Mouse (Mus musculus) spleen, postnatal 4 days (tissue): ENCODE data around the gene 2010111I01Rik.
"Not testable (repeated sequence)": the region's sequence is repeated elsewhere in the genome, so short reads cannot be mapped to it uniquely, and the experiment has no call there.

Experiments
- DNase-seq, 2 experiments: peaks; one replicate each; pipeline ENCODE4 v3.0.0; 2022; ENCODE audit warnings: low spot score in 2 of 2

Gene 2010111I01Rik

DNA sequence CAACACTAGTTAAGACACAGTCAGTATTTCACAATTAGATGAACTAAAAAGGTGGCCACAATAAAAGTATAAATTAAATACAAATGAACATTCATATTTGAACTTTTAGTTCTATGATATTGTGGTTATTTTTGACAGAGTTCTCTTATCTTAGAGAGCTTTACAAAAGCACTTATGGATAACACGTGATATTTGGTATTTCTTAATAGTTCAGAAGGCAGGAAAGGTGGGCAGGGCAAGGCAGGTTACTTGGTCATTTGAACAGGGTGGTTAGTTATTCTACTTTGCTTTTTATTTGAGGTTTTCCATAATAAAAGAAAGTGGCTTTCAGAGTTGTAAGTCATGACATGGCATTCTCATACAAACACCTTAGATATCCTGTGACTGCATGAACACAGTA is 233.3 kb downstream of the 2010111I01Rik start:
- no peak for DNase-seq

DNA sequence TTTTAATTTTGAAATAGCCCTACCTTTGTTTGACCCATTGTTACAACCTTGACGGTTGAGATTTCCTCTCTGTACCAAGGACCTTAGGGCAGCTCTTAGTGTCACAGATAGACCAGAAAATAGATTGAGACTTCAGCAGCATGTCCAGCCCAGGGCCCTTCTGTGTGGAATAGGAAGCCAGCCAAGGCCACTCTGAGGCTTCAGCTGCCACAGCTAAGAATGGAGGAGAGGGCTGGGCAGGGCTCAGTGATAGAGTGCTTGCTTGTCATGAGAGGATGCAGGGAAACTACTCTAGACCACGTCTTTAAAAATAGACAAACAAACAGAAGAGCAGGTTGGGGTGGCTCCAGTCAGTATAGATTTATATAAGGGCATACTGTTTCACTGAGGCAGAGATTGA is 234.9 kb downstream of the 2010111I01Rik start:
- DNase-seq, result no peak

DNA sequence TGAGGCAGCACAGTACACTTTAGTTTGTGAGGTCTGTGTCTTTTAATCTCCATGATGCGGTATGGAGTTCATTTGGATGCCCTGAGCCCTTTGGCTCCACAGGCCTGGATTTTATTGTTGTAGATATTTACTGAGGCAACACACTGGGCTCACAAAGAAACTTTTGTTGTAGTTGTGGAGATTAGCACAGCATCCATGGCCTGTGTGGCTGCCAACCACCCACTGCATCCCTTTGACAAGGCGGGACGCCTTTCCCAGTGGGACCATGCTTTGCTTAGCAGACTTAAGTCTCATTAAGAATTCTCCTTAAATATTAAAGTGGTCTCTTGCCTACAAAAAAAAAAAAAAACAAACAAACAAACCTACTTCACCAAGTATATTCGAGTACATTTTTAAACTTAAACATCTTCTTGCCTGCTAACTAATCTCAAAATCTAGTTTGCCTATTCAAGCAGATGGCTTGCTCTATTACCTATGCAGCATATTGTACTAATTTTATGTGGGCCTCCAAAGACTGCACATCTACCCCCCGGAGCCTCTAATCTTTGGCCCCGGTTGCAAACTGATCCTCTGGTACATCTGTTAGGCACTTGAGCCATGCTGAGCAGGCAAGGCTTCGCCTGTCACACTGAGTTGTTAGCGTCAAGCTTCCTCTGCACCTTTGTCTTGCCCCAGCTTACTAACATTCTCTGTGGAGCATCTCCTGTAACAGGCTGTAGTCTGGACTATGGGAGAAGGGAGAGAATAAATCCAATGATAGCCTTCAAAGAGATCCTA is 239.0 kb downstream of the 2010111I01Rik start:
- no peak for DNase-seq

DNA sequence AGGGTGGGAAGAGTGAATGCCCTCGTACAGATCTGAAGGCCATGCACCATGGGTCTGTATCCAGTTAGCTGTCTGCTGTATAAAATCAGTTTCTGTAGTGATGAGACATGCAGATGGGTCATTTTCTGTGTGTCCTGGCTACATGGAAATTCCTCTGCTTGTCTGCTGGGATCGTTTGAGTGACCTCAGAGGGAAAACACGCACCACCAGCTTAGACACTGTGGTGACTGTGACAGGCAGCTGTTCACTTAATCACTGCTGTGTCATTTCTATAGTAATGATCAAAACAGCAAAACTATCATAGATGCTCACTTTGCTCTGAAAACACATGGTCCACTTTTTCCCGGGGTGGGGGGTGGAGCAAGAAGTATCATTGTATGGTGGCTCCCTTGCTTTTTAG is 241.1 kb downstream of the 2010111I01Rik start:
- no peak for DNase-seq

DNA sequence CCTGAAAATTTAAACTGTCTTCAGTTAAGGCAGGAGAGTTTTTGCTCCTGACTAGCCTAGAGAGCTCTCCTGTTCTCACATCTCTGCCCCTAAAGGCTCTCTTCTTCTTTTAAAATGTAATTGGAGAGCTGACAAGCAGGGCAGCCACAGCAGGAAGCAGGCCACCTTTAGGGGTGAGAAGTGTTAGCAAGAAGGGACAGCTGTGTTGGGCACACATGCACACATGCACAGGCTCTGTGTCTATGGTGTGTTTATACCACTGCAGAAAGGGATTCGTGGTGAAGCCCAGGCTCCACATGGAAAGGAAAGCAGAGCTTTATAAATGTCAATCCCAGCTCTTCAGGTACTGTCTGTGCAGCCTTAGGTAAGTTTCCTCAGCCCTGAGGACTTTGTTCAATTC is 241.7 kb downstream of the 2010111I01Rik start:
- DNase-seq, result no peak

DNA sequence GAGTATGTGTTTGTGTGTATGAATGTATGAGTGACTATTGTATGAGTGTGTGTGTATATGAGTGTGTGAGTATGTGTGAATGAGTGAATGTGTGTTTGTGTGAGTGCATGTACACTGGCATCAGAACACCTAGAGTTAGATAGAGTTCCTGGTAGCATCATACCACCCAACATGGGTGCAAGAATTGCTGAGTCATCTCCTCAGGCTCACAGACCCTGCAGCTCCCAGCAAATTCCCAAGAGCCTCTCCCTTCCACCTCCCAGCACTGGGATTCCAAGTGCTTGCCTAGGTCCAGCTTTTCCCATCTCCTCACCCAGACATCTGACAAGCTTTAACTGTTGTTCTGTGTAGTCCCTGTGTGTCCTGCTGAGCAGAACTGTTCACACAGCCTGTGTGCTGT is 251.8 kb downstream of the 2010111I01Rik start:
- DNase-seq, result no peak

DNA sequence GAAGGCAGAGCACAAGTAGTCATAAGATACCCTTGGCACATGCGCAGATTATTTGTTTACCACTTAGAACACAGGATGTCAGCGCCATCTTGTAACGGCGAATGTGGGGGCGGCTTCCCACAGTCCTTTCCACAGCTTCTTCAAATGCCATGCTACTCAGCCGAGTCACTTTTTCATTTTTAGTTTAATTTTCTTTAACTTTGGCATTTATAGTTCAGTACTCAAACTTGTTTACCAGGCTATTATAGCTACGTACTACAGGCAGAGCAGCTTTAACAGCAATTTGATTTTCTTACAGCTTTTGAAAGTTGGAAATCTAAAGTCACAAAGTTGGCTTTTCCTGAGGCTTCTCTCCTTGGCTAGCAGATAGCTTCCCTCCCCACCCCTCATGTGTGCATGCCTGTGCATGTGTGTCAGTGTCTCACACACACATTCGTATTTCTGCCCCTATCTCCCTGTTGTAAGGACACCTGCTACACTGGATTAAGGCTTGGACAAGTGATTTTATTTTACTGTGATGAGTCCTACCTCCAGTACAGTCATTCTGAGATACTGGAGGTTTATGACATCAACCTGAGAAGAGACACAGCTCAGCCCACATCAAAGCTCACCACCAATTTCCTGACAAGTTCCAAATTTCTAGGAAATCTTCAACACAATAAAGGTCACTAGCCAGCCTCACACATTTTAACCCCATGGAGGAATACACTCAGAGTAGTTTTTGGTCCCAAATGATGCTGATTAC is 258.5 kb downstream of the 2010111I01Rik start:
- DNase-seq, result no peak

DNA sequence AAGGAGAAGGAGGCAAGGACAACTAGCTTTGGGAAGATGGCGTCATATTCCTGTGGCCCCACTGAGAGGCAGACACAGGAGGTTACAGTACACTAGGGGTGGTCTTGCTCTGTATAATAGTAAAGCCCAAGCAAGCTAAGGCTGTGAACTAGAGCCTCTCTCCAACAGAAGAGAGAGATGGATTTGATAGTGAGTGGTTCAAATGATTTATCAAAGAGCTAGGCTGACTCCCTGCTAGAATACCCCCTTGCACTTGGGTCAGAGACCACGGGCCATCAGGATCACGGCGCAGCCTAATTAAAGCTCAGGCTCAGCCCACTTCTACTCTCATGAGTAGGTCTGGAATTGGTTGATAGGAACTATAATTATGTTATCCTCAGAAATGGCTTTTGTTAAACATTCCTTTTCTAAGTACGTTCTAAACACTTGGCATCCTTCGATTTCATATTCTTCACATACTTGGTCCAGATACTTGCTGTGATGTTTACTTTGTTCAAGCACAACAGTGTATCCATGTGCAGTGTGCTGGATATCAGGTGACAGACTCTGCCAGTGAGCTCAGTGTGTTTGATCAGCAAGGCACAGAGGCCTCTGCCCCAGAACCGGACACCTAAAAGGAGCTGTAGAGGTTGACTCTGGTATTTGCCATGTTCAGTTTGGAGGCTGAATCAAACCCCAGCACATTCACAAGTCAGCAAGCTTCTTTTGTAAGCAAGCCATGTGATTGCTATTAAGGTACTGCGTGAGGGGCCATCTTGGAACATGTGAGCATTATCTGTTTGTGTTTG is 261.3 kb downstream of the 2010111I01Rik start:
- no peak for DNase-seq

DNA sequence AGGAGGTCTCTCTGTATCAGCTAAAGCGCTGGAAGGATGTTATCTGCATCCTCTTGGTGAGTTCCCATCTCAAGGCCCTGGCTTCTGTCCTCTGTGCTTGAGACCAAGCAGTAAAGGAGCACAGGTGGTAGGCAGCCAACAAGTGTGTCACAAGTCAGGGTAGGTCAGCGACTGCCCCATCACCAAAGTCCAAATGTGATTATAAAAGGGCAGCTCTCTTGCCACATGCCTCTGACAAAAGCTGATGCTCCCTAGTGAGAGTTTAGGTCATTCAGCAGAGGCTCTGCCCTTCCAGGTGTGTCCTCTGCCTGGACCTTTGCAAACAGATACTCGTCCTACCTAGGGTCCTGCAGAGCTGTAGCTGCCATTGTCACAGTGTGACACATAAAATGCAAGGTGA is 263.1 kb downstream of the 2010111I01Rik start:
- no peak for DNase-seq

DNA sequence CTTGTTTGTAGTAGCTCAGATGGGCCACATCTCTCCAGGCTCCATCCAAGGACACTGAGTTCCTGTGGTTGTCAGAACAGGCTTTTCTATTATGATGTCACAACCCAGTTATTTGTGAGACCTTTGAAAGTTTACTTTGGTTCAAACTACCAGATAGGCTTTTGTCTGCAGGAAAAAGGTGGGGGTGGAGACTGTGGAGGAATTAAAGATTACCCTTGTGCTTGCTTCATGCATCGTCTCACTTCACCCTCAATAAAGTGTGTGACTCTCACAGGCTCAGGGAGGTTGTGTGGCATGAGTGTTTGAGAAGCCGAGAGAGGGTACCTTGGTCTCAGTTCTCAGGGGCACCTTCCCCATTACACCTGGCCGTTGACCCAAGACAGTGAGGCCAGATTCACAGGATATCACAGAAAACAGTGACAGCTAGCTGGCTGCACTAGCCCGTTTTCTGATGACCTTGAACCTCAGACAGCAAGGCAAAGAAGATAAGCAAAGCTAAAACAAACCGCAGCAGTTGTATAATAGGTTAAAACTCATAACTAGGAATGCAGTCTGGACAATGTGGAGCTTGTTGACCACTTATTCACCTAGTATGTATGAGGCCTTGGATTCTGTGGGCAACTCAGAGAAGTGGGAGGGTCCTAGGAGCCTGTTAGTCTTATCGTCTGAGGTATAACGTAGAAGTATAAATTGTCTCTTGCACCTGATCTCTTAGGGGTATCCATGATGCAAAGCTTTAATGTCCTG is 266.4 kb downstream of the 2010111I01Rik start:
- no peak for DNase-seq

DNA sequence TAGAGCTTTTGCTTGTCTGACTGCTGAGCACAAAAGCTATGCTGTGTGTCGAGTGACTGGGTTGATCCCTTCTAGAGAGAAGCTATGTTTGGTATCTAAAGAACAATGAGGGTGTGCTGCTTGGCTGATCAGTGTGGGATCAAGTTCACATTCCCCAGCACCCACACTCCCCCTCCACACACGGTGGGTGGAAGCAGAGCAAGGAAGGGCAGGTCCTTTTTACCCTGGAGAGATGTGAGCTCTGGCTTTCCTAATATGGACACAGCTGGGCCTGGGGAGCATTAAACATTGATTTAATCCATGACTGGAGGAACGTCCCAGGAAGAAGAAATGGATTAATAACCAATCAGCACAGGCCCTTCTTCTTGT is 267.0 kb downstream of the 2010111I01Rik start:
- no peak for DNase-seq

DNA sequence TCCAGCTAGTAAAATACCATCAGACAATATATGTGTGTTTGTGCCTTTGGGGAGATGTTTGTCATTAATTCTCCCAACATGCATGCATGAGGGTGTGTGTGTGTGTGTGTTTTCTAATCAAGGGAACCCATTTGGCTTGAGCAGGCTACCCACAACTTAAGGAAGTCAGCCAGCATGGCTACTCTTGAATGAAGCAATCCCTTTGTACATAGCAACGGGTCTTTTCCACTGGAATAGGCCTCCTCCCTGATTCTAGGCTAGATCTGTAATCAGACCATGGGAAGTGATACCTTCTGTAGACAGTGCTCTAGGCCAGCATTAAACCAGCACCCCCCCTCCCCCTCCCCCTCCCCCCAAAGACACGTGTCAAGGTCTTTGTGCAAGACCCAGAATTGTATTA is 267.9 kb downstream of the 2010111I01Rik start:
- DNase-seq, result no peak

DNA sequence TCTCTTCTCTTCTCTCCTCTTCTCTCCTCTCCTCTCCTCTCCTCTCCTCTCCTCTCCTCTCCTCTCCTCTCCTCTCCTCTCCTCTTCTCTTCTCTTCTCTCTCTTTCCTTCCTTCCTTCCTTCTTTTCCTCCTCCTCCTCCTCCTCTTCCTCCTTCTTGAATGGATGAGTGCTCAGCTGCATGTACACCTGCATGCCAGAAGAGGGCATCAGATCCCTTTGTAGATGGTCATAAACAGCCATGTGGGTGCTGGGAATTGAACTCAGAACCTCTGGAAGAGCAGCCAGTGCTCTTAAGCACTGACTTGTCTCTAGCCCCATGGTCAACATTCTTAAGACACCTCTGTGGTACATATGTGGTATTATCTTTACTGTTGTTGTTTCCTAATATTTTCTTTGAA is 269.8 kb downstream of the 2010111I01Rik start:
- DNase-seq, result not testable (repeated sequence)

DNA sequence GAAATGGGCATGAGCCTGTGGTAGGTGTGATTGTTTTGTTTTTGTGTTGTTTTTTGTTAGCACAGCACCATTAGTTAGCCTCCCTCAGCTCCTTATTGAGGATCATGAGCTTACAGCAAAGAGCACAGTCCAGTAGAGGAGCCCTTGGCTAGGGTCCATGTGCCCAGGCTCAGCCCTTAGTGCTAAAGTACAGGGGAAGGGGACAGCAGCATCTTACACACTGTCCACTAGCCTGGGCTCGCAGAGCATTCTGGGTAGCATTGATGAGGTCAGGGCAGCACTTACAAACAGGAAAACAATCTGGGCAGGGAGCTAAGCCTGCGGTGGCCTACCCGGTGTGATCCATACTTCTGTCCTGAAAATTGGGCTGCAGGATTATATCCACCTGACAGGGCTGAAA is 270.9 kb downstream of the 2010111I01Rik start:
- DNase-seq, result no peak

DNA sequence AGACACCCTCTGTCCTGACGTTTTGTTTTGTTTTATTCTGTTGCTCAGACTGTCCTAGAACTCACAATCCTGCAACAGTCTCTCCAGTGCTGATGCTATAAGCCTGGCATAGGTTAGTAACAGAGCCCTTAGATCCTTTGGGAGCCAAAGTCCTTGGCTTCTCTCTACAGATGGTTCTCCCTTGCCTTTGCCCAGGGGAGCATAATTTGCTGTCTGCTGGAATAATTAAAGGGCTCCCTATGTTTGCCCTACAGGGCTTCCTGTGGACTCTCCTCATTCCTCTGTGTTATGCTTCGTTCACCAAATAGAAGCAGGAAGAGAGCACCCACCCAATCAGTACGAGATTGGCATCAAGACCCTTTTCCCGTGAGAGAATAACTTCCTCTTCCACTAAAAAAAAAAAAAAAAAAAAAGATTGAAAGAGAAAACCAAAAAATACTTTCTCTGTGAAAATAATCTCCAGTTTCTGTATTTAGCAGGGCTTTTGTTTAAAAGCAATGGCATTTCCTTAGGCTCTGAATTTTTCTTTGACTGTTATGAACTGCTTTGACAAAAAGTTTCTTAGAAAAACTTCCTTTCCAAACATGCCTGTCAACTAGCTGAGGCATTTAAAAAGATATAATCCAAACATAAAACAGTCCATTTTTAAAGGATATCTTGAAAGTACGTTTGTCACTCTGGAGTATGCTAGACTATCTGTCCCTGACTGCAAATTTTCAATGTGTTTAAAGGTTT is 271.6 kb downstream of the 2010111I01Rik start:
- no peak for DNase-seq

DNA sequence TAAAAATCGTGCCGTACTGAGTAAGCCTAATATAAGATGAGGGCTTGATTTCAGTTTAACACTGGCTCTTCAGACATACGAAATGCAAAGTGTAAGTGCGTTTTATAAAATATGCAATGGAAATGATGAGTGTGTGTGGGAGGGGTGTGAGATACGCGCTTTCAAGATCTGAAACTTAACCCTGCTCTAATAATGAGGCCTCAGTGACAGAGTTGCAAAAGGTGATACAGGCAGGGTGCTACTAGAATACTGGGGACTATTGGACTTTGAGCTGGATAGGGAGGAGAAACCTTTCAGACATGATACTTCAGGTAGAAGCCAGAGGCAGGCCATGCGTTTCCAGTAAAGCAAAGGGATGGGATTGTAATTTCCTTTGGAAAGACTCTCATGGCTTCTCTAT is 273.4 kb downstream of the 2010111I01Rik start:
- no peak for DNase-seq

DNA sequence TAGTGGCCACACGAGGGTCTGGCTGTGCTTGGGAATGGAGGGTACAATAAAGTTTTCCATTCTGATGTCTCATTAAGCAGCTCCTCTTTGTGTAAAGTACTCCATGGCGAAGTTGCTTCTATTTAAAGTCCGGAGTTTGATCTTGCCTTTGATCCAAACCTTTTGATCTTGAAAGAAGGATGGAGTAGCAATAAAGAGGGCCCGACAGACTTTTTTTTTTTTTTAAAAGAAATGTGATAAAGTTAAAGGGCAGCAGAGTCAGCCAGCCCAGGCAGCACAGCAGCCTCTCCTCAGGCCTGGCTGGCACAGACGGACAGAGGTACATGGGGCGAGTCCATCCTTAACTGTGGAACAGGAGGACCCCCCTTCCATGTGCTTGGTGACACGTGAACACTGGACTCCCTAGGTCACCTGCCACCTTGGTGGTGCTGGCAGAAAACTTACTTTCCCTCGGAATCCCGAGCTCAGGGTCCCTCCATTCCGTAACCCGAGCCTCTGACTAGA is 274.7 kb downstream of the 2010111I01Rik start:
- no peak for DNase-seq

DNA sequence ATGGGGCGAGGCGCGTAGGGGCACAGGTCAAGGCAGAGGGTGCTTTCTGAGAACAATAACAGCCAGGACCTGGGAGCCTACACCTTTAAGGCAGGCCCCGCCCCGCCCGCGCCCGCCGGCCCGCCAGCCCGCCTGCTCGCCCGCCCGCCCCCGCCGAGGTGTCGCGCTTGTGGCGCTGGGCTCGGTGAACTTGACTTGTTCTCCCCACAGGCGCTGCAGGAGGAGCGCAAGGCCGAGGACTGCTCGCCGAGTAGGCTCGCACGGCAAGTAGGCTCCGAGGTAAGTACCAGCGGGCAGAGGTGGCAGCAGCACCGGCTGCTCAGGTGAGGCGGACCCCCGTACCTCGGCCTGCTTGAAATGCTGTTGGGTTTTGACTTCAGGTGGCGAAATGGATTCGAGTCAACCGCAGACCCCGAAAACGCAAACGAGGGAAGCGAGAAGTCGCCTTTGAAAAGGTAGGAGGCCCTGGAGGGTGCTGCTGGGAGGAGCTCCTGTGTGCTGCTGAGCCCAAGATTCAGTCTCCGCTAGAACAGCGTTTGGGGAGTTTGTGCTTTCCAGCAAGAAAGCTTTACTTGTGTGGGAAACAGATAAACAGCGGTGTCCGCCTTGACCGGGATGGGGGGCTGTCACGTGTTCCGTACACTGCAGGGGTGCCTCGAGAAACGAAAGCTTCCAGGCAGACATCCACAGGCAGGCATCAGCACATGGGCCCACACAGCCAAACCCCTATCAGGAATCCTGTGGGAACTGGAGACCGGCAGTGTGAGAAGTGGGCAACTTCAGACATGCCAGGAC is 275.4 kb downstream of the 2010111I01Rik start:
- peak; percentile 81 to 91 for DNase-seq

DNA sequence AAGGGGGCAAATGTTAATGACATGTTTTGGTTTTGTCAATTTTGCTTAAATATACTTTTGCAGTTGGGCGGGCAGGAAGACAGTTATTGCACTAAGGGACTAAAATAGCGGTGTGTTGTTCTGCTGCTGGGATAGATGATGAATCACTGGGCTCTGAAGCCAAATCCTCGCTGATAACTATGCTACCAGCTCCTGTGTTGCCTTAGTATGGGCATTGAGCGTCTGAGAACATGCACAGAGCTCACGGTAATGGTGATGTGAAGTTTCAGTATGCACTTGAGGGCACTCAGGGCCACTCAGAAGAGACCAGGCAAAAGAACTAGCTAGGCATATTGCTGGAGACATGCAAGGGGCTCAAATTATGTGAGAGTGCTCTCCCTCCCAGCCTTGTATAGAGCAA is 276.1 kb downstream of the 2010111I01Rik start:
- no peak for DNase-seq

DNA sequence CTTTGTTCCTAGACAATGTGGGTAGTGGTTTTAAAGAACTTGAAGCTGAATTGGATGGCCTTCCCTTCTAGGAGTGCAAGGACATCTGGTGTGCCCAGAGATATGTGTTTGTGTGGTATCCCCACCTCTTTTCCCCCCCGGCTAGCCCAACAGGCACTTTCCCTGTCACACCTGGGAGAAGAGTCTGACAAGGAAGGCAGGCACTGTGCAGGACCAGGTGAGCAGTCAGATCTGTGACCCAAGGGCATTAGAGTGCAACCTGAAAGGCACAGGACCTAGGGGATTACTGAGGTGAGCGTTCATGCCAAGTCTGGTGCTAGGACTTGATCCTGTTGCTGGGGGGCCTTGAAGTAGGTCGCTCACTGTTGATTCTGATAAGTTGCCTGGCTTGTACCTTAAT is 277.0 kb downstream of the 2010111I01Rik start:
- DNase-seq, result no peak
